Mouse (Mus musculus) CD4-positive helper T cell, adult 2 months (primary cell): ENCODE measurements around the gene Rpl34.

ENCODE experiments used
- DNase-seq: peaks from one replicate; pipeline ENCODE4 v3.0.0-alpha.2; 2012; ENCODE audit warnings: low read depth, missing footprints, low spot score

The Rpl34 gene

DNA sequence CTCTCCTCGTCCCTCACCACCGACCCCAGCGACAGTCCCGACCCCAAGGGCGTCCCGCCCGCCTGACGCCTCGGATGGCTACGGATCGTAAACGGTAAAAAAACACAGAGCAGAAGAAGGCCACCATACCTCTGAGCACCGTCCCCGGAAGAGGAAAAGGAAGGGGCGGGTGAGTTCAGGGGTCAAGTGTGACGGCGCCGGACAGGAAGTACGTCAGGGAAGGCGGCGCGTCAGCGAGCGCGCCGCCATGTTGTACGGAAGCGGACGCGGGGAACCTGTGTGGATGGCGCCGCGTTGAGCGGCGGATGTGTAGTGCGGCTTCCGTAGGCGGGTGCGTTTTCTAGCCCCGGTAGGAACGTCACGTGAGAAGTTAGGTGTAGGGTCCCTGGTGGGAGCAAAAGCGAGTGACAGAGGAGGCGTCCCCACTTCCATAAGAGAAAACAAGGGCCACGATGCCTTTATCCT, at the start of gene Rpl34:
Rpl34 (minus strand) TSS at position 210 of the 465 bp plus-strand sequence.
- peak; percentile 98 for DNase-seq

DNA sequence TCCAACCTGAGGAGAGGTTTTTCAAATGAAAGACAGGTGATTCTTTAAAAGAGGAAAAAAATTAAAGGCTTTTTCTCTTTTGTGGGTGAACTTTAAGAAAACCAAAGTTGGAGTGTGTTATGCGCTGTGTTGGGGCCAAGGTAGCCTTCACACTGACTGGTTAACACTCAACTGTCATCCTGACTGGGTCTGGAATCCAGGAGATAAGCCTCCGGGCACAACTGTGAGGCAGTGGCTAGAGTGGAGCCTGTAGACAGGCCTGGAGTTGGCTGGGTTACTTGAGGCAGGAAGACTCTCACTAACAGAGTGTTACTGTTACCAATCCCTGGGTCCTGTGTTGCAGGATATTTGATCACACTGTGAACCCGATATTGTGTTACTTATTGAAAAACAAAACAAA, 38.0 kb upstream of the Rpl34 start:
- no peak for DNase-seq

DNA sequence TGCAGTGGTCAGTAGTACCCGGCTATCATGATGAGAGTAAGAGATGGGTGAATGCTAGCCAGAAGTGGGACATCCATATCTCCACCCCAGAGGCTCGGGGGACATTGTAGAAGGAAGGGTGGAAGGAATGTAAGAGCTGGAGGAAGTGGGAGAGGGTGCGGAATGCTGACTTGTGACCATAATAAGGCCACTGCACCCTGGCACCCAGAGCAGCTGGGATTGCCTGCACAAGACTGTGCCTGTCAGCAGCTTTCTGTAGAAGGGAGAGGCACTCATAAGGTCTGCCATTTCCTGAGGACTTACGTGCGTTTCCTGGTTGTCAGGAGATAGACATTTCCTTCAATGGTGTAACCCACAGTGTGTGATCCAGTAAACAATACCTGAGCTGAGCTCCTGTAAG, 33.9 kb upstream of the Rpl34 start:
- DNase-seq = no peak

DNA sequence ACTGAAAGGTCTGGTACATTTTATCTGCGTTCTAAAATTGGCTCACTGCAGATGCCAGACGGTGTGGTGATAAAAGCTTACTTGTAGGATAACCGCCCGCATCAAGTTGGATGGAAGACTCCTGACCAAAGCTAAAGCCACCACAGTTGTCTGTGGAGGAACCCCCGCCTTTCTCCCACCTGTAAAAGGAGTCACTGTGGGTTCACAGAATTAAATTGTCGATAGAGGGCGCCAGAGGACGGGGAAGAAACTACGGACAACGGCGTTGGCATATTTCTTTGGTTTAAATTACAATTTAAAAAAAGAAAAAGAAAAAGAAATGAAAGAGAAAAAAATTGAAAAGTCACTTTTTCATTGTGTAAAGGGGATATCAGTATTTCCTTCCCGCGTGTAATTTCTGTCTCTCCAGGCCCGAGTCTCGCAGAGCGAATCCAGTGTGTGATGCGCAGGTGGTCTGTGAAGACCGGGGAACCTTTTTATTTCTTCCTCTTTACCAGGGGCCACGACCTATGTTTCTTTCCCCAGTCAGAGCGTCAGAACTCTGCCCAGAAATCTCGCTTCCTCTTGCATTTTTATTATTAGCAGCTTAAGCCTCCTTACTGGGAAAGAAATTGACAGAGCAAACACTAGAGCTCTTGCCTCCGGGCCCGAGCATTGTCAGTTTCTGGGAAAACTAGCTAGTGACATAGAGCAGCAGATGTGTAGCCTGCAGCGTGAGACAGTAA, 30.7 kb upstream of the Rpl34 start:
- peak; percentile 70 for DNase-seq

DNA sequence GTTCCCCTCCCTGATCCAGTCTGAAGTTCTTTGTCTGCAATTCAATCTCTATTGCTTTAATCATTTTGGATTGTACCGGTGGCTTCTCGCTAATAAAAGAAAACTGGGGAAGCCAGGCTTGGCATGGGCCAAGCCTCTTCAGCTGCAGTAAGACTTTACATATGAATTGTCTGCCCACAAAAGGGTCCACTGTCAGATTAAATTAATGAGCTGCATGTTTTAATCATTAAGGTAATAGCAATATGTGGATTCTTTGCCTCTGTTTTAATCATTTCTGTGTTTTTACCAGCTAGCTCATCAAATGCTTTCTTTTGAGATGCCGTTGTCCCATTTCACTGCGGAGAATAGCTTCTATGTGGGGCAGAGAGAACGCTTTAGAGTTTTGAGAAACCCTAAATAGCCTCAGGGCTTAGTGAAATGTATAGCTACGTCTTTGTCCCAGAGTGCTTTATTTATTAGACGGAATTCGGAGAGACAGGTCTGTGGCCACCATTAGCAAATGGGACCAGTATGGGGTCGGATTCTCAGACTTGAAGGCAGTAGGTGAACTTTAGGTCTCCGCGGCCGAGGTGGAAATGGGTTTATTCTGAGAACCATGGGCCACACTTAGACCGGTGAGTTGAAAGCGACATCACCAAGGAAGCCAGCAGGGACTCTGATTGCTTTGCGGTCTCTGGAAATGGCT, 28.1 kb upstream of the Rpl34 start:
- DNase-seq = no peak

DNA sequence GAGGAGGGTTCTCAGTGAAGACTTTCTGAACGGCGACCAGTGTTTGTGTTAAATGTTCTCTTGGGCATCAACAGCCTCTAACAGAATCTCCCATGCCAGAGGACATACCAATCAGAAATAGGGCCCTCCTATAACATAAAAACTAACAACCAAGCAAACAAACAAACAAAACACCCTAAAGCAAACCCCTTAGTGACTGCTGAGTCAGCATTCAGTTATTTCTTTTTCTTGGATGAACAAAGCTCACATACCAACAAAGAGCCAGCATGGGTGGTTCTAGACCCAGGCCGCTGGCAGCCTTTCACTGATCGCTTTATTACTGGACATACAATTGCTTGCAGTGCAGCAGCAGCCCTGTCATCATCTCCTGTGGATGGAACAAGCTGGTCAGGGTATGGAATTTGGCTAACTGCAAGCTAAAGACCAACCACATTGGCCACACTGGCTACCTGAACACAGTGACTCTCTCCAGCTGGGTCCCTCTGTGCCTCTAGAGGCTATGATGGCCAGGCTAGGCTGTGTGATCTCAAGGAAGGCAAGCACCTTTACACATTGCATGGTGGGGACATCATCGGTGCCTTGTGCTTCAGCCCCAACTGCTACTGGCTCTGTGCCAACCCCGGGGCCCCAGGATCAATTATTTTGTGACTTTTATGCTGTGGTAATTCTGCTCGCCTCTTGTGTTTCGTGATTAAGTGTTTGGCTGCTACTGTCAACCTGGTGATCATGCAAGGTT, 27.1 kb upstream of the Rpl34 start:
- no peak for DNase-seq

DNA sequence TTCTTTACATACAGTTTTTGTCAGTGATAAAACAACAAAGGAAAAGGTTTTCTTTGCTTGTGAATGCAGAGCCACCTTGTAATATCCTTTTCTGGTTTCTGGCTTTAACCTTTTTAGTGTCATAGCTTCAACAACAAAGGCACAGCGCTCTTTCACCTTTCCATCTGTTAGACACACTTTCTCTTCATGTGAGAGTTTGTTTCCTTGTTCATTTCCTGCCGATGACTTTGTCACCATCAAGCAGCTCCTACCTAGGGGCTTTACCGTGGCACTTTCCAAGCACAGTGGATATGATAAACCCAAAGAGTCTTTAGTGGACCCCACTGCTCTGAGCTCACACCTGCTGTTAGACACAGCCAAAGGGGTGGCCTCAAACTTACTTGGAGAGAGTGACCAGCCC, 19.0 kb upstream of the Rpl34 start:
- peak; percentile 59 for DNase-seq

DNA sequence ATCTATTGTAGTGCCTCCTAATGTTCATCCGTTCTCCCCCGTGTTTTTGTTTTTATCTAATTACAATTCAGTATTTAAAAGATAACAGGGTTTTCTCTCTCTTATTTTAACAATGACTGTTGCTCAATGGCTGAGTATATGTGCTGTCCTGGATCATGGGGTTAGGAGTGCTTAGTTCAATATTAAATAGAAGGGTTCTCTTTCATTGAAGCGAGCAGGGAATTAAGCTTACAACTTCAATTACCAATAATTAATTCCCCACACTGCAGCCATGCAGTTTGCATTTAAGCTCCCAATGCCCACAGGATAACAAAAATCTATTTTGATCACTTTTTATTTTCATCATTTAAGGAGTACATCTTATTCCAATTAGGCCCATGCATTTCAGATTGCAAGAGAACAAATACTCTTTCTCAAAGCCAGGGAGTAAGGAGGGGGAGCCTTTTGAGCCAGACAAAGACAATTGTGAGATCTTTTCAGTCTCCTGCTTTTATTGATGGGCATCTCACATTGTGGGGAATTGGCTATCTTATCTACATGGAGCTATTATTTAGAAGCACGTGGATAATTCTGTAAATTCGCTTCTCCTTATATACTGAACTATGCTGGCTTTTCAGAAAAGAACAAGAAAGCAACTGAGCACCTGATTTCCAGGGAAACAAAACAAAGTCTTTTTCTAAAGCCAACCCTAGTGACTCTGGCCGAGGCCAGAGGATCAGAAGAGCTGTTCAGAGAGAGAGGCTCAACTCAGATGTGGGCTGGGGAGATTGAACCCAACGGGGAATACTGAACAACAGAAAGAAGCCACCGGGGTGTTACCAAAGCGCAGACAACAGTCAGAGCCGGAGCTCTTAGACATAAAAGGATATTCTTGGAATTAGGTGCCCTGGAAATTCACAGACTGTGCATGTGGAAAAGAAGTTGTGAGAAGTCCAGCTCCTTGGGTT, 16.7 kb upstream of the Rpl34 start:
- no peak for DNase-seq

DNA sequence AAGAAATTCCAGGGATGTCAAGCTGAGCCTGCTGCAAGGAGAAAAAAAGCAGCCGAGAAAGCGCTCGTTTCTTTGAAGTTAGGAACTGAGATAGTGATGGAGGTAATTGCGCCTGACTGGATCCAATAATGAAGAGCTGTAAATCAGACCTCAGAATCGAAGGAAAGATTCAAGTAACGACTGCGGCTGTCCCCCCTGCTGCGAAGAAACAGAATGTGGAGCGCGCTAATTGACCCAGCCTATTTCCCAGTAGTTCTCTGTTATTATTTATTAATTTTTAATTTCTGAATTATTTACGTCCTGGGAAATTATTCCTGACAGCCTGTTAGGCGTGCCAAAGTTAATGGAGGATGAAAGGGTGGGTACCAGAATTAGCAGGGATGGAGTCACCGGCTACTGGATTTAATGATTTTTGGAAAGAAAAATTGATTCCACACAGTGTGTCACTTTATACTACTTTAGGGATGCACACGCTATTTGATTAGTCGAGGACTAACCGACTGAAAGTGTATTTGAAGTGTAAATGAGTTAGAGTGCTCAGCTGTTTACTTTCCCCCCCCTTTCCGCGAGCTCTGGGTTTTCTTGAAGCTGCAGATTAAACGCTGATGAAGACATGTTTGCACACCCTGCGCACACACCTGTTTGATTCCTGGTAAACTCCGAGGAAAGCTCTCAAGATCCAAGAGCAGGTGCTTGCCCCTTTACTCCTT, 7.6 kb upstream of the Rpl34 start:
- DNase-seq = no peak

DNA sequence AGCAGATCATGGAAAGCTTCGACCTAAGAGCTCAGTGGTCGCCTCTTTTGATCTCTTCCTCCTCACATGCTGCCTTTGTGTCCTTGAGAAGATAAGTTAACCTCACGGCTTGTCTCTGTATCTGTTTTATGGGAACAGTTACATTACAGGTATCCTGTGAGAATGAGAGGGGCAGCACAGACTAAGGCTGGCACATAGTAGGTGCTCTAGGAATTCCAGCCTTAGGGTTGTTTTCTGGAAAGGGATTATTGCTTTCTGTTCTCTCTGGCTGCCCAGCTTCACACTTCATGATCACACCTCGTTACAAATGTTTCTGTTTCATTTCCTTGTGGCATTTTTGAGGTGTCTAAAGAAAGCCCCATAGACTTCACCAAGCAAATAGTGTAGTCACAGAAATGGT, 6.6 kb upstream of the Rpl34 start:
- no peak for DNase-seq

DNA sequence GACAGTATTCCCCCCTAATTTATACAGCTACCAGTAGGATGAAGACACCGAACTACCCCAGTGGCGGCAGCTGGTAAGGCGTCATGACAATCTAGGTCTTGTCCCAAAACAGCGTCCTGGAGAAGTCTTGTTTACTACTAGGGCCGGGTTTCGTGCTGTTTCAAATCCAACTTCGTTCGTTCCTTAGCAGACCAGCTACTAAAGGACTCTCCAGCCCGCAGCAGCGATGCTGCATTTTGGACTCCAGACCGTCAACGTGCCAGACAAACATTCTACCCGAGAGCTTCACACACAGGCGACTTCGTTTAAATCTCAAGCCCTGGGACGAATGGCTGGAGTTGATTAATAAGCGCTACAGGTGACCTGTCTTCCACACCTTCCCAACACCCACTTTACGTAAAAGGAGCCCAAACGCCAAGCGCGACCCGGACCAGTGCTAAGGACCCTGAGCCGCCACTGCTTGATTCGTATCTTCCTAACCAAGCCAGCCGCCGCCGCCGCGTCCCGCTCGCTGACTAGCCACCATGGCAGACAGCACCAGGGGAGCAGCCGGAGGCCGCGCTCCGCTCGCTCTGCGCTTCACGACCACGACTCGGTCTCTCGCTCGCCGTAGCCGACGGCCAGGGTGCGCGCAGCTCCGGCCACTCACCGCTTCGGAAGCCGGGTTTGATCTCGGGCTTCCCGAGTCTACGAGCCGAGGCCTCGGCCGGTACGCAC, 568 bp downstream of the Rpl34 start:
- DNase-seq = peak; percentile 69

DNA sequence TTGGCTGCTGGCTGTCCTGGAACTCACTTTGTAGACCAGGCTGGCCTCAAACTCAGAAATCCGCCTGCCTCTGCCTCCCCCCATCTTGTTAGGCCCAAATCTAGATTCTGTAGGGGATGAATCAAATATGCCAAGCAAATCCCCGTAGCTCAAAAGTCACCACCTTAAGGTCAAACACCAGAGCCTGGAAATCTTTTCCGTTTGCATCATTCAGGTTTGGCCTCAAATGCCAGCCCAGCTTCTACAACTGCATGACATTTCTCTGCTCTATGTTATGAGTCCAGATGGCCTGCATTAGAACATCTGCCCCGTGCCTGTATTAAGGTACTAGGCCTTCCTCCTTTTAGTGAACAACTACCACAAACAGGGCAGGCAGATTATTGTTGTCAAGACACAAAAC, 2.5 kb downstream of the Rpl34 start:
- DNase-seq = no peak

DNA sequence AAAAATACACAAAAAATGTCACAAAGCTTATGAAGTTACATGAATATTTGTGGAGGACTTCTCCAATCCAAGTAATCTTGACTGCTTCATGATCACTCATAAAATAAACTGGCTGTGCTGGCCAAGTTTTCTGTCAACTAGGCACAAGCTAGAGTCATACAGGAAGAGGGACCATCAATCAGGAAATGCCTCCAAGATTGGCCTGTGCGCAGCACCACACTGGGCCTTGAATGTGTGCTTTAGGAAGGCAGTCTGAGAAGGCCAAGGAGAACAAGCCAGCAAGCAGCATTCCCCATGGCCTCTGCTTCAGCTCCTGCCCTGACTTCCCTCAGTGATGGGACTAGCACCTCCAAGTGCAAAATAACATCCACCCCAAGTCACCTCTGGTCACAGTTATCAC, 3.2 kb downstream of the Rpl34 start:
- no peak for DNase-seq

DNA sequence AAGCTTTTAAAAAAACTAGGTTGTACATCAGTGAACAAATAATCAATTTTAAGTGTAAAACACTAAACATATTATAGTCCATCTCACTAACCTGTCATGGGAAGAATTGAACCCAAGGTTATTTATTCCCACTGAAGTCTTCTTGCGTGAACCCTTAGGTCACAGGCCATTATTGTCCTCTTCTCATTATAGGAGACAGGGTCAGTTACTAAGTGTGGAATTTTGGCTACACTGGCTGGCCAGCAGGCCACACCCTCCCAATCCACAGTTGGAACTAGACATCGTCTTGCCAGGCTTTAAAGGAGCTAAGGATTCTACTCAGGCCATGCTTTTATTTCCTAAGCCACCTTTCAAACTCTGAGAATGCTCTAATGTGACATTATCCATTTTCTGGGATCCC, 4.5 kb downstream of the Rpl34 start:
- no peak for DNase-seq

DNA sequence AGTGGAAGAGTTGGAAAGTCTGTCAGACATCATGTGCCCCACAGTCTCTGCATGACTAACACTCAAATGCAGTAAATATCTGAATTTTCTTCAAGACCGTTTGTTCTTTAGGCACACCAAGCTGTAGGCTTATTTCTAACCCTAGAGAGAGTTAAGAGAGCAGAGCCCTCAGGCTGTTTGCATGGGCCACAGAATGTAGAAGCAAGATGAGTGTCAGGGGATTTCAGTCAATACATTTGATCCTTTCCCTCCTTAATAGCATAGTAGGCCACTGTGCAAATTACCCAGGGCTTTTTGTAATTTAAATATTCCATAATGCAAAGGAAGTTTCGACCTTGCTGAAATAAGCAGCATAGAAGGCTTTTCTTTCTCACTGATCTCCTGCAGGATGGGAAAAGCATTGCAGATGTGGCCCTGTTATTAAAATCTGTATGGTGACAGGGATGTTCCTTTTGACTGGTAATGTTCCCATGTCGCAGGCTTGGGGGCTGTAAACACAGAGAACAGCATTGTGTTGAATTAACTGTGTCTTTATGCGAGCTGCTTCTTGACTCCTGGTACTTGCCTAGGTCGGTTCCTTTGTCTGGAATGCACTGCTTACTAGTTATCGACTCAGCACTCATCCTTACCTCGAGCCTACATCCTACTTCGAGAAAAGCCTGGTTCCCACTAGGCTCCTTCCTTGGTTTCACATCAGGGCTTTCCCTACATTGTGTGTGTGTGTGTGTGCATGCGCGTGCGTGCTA, 7.3 kb downstream of the Rpl34 start:
- DNase-seq = no peak

DNA sequence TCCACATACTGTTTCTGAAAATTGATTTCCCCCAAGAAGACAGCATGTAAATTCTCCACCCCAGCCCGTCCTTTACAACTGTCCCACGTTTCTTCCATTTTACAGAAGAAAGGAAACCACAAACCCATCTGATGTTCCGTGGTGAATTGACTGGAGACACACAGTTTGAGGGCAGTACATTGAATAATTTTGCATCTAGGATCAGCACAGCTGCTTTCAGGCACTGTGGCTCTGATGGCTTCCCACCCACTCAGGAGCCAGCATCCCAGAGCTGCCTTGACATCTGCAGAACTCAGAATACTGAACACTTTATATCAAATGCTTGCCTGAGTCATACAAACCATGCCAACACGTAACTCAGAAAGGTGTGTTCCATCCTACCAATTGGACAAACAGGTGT, 10.0 kb downstream of the Rpl34 start:
- peak; percentile 45 for DNase-seq

DNA sequence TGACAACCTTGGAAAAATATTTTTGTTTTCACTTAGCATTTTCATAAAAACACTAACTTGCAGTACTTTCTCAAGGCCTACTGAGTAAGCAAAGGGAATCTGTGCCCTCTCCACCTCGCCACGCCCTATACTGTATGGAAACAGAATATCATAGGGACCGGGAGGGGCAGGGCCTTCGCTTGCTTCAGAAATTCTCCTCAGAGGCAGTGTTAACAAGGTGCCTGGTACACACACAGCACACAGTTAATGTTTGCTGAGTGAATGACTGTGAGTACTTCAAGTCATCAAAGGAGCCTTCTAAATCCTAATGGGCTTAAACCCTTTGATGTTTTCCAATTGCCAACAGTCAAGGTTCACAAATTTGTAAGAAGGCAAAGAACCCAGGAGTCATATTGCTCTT, 11.3 kb downstream of the Rpl34 start:
- DNase-seq = no peak

DNA sequence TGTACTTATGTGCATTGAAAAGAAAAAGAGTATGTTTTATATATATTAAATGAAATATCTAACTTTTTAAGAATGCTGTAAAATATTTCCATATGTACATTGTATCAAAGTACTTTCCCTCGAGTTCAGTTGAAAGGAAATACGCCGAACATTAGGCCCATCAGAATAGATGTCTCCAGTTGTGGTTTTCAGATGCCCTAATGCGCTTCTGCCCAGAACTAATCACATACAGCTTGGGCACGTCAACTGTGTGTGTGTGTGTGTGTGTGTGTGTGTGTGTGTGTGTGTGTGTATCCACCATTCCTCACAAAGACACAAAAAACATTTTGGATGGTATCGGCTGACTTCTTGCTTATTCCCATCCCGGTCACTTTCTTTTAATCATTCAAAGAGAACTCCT, 13.6 kb downstream of the Rpl34 start:
- DNase-seq = no peak

DNA sequence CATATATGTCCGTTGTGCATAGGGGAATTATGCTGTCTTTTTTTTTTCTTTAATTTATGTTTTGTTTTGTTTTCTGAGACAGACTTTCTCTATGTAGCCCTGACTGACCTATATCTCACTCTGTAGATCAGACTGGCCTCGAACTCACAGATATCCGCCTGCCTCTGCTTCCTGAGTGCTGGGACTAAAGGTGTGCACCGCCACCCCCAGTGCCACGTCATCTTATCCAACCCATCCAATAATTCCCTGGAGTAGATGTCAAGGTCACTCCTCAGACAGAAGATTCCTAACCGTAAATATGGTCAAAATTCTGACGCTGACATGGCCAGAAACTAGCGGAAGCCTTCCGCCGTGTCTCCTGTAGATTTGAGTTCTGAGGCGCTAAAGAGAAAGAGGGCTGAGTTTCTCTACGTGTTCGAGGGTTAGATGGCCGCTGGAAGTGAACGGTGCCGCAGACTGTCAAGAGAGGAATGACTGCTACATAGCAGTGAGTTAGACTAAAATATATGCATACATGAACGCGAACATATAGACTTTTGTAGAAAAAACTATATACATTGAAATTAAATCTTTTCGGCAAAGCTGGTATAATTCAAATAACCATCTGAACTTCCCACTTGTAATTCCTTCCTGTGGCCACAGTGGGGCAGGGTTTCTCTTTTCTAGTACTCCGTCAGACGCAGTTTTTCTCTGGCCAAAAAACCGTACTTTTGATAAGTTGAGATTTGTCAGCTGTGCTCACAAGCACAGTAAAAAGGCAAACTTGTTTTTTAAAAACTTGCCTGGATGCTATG, 15.2 kb downstream of the Rpl34 start:
- peak; percentile 77 for DNase-seq
